Mouse (Mus musculus) heart, adult 2 months (tissue): ENCODE data around the gene Ube2f.

Experiments used
- CTCF ChIP-seq: fragments of 200-600 bp; IDR thresholded peaks from 2 replicates; pipeline ENCODE4 v1.8.1; 2022; ENCODE audit warnings: antibody characterized with exemption, mild to moderate bottlenecking, moderate library complexity
- EP300 ChIP-seq: fragments of 200-500 bp; IDR thresholded peaks from 2 replicates; pipeline ENCODE4 v1.6.1; 2011; ENCODE audit warnings: low read depth, low read length, control low read depth; ENCODE audit not compliant: insufficient read depth

- TF ChIP-seq EP300 (no peak), CTCF (no peak)
Observed at GRCm38 (mm10) chr1:91312273-91312672, 62.2 kb downstream of the Ube2f start.
